Mouse (Mus musculus): ENCODE data around the gene Hist1h1t.

DNA sequence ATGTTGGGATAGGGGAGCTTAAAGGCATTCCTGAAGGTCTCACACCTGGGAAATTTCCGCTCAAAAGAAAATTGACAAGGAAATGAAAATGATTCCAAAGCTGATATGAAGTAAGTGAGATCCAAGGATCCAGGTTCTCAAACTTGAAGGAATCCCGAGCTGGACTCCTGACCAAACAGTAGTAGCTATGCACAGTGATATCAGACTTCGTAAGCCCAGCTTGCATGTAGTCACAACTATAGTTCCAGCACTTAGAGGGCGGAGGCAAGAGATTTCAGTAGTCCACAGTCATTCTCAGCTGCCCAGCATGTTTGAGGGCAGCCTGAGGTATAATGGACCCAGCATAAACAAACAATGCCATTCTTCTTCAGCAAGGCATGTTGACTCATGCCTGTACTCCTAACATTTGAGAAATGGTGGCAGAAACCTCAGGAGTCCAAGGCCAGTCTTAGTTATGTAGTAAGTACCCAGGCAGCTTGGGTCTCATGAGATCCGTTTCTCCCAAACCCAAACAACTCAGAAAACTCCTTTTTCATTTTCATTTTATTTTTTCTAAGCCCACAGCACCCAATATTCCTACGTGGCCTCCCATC, 13.5 kb upstream of the Hist1h1t start:
- TF ChIP-seq CTCF (IDR thresholded peaks at IDR 0.05; ENCODE audit: extremely low read depth, insufficient read depth, low read length) = no peak
- no peak for TF ChIP-seq POLR2A (IDR thresholded peaks at IDR 0.05; ENCODE audit: extremely low read depth, insufficient read depth, low read length)

Data from cortical plate, adult 2 months (tissue).